Mouse (Mus musculus) limb, embryonic 12.5 days (tissue): Measurements from ENCODE around the gene Gng3. TPM values are rescaled to one million over a fixed set of nuclear protein-coding genes. Genes with fewer than 3 reads are reported as not detected.
A peak's percentile ranks its signal among the peaks of the same experiment; 100 is the strongest.

Source experiments
- ATAC-seq: fragments of 200-750 bp; cut with Nextera tagmentation; 2 replicates; pipeline ENCODE4 v1.8.0; 2017; ENCODE audit warnings: low read depth, moderate TSS enrichment; ENCODE audit not compliant: insufficient number of reproducible peaks, insufficient read depth, low FRiP score, low TSS enrichment
- H3K27ac ChIP-seq: fragments of 300-500 bp; sonication (generic); 2 replicates; pipeline ENCODE4 v1.5.1; 2016; ENCODE audit warnings: mild to moderate bottlenecking, moderate library complexity
- H3K27me3 ChIP-seq: fragments of 300-500 bp; sonication (generic); 2 replicates; pipeline ENCODE4 v1.6.1; 2016; ENCODE audit warnings: mild to moderate bottlenecking, moderate library complexity
- H3K36me3 ChIP-seq: fragments of 300-500 bp; sonication (generic); 2 replicates; pipeline ENCODE4 v1.6.1; 2016; ENCODE audit warnings: mild to moderate bottlenecking, moderate library complexity
- H3K4me1 ChIP-seq: fragments of 300-500 bp; sonication (generic); replicated peaks from 2 replicates; pipeline ENCODE4 v1.6.1; 2016
- H3K4me2 ChIP-seq: fragments of 300-500 bp; sonication (generic); 2 replicates; pipeline ENCODE4 v1.6.1; 2016; ENCODE audit warnings: mild to moderate bottlenecking, moderate library complexity
- H3K4me3 ChIP-seq: fragments of 300-500 bp; sonication (generic); replicated peaks from 2 replicates; pipeline ENCODE4 v1.5.1; 2016; ENCODE audit warnings: mild to moderate bottlenecking
- H3K9ac ChIP-seq: fragments of 300-500 bp; sonication (generic); replicated peaks from 2 replicates; pipeline ENCODE4 v1.6.1; 2016; ENCODE audit warnings: mild to moderate bottlenecking, moderate library complexity
- H3K9me3 ChIP-seq: fragments of 300-500 bp; sonication (generic); 2 replicates; pipeline ENCODE4 v1.6.1; 2016; ENCODE audit warnings: mild to moderate bottlenecking, moderate library complexity
- WGBS: fragments of 180-500 bp; shearing (Covaris S2); methylation state at CpG from one replicate; pipeline ENCODE4 v1.1.7; 2016; 5-methylcytosine and 5-hydroxymethylcytosine counted together
- polyA plus RNA-seq: library from polyadenylated mRNA; unstranded; fragments of >200 nt; fragmentation: Nextera tagmentation; extraction: Ambion mirVana; gene quantifications from 2 replicates; pipeline ENCODE4 v1.2.1, GENCODE M21; 2016

Gng3 gene
- 10.7 and 12.0 TPM in 2 replicates for polyA plus RNA-seq

- Histone ChIP-seq H3K36me3 (peaks cover 38% of the 10 kb centered on the region), H3K4me2 (peak within 1 kb of the TSS; percentile 73), H3K27ac (peak within 1 kb of the TSS; percentile 98), H3K9ac (peak within 1 kb of the TSS; percentile 76), H3K4me3 (peak within 1 kb of the TSS; percentile 52), H3K27me3 (no peaks in the 10 kb centered on the region), H3K4me1 (peaks cover 32% of the 10 kb centered on the region), H3K9me3 (no peaks in the 10 kb centered on the region)
- peak; percentile 41; the same call in 1 of the 2 replicates for ATAC-seq
- WGBS, result 42% methylated on average over 11 of the region's 11 CpGs
These were observed at the start of gene Gng3 for GRCm38 (mm10) chr19:8839103-8839907. TSS of gene Gng3 (minus strand) at chr19:8839194.

- no peak for ATAC-seq
- Histone ChIP-seq H3K27me3 (no peaks in the 10 kb centered on the region), H3K27ac (peak overlapping the region; percentile 93), H3K9ac (peak overlapping the region; percentile 89), H3K4me2 (peak overlapping the region; percentile 77), H3K4me1 (peaks cover 8% of the 10 kb centered on the region), H3K9me3 (no peaks in the 10 kb centered on the region), H3K4me3 (peak overlapping the region; percentile 71), H3K36me3 (peaks cover 15% of the 10 kb centered on the region)
- WGBS, result 15% methylated on average over 19 of the region's 19 CpGs
These were observed 48.8 kb upstream of the Gng3 start for GRCm38 (mm10) chr19:8887585-8888463.

- Histone ChIP-seq H3K9me3 (no peaks in the 10 kb centered on the region), H3K4me2 (peak overlapping the region; percentile 77), H3K27ac (peak overlapping the region; percentile 93), H3K4me1 (peaks cover 8% of the 10 kb centered on the region), H3K4me3 (peak overlapping the region; percentile 71; the same call in 1 of the 2 replicates), H3K27me3 (no peaks in the 10 kb centered on the region), H3K9ac (no peak overlapping the region), H3K36me3 (peaks cover 15% of the 10 kb centered on the region)
- no peak for ATAC-seq
- WGBS, result 51% methylated on average over 1 of the region's 1 CpGs
These were observed 48.1 kb upstream of the Gng3 start for GRCm38 (mm10) chr19:8886916-8887584.

- H3K4me2 ChIP-seq, result no peak within 1 kb of the TSS
- peaks cover 6% of the 10 kb centered on the region; the same call in 1 of the 2 replicates for H3K36me3 ChIP-seq
- H3K4me3 ChIP-seq, result no peak within 1 kb of the TSS
- no peak within 1 kb of the TSS for H3K27ac ChIP-seq
- H3K4me1 ChIP-seq, result peaks cover 16% of the 10 kb centered on the region
- H3K9ac ChIP-seq, result no peak within 1 kb of the TSS
- ATAC-seq, result no peak
- H3K27me3 ChIP-seq, result no peaks in the 10 kb centered on the region
- H3K9me3 ChIP-seq, result no peaks in the 10 kb centered on the region
- 81% methylated on average over 3 of the region's 3 CpGs for WGBS
These were observed 44.6 kb upstream of the Gng3 start, which contains the start of the genes Lbhd1 and Gm49403 for GRCm38 (mm10) chr19:8883616-8884015. TSS of gene Lbhd1 (plus strand) at chr19:8883732. TSS of gene Gm49403 (plus strand) at chr19:8883930.

GRCm38 (mm10) chr19:8881034-8881392 lies 42.0 kb upstream of the Gng3 start:
- H3K9ac ChIP-seq, result peak overlapping the region; percentile 90
- H3K4me2 ChIP-seq, result peak overlapping the region; percentile 87
- WGBS, result 22% methylated on average over 3 of the region's 3 CpGs
- H3K4me1 ChIP-seq, result peaks cover 8% of the 10 kb centered on the region
- ATAC-seq, result no peak; the same call in 1 of the 2 replicates
- H3K27me3 ChIP-seq, result no peaks in the 10 kb centered on the region
- H3K27ac ChIP-seq, result no peak overlapping the region; the same call in 1 of the 2 replicates
- peak overlapping the region; percentile 83 for H3K4me3 ChIP-seq
- H3K36me3 ChIP-seq, result peaks cover 27% of the 10 kb centered on the region
- no peaks in the 10 kb centered on the region for H3K9me3 ChIP-seq

- ATAC-seq, result peak; percentile 95
- WGBS, result under 1% methylated on average over 42 of the region's 42 CpGs
- no peaks in the 10 kb centered on the region for H3K9me3 ChIP-seq
- peak within 1 kb of the TSS; percentile 90 for H3K9ac ChIP-seq
- H3K4me1 ChIP-seq, result peaks cover 8% of the 10 kb centered on the region
- H3K4me2 ChIP-seq, result peak within 1 kb of the TSS; percentile 87
- H3K27me3 ChIP-seq, result no peaks in the 10 kb centered on the region
- peak within 1 kb of the TSS; percentile 83 for H3K4me3 ChIP-seq
- H3K36me3 ChIP-seq, result peaks cover 32% of the 10 kb centered on the region
- peak within 1 kb of the TSS; percentile 82 for H3K27ac ChIP-seq
These were observed 41.5 kb upstream of the Gng3 start, which contains the start of gene Uqcc3 for GRCm38 (mm10) chr19:8880311-8881033. TSS of gene Uqcc3 (minus strand) at chr19:8880923.

- no peak overlapping the region for H3K4me2 ChIP-seq
- WGBS, result 91% methylated on average over 7 of the region's 7 CpGs
- H3K9me3 ChIP-seq, result no peaks in the 10 kb centered on the region
- ATAC-seq, result no peak
- peaks cover 62% of the 10 kb centered on the region for H3K36me3 ChIP-seq
- no peak overlapping the region for H3K27ac ChIP-seq
- no peaks in the 10 kb centered on the region for H3K27me3 ChIP-seq
- H3K4me3 ChIP-seq, result no peak overlapping the region
- H3K9ac ChIP-seq, result no peak overlapping the region; the same call in 1 of the 2 replicates
- H3K4me1 ChIP-seq, result peaks cover 15% of the 10 kb centered on the region
These were observed 36.0 kb upstream of the Gng3 start for GRCm38 (mm10) chr19:8875031-8875430.

- Histone ChIP-seq H3K27me3 (no peaks in the 10 kb centered on the region), H3K36me3 (peaks cover 49% of the 10 kb centered on the region), H3K4me1 (peaks cover 8% of the 10 kb centered on the region), H3K4me3 (peak overlapping the region; percentile 98), H3K9me3 (no peaks in the 10 kb centered on the region), H3K4me2 (peak overlapping the region; percentile 91), H3K9ac (peak overlapping the region; percentile 90), H3K27ac (peak overlapping the region; percentile 72; the same call in 1 of the 2 replicates)
- 82% methylated on average over 10 of the region's 10 CpGs for WGBS
- ATAC-seq, result no peak
These were observed 33.4 kb upstream of the Gng3 start for GRCm38 (mm10) chr19:8872266-8872840.

- peak within 1 kb of the TSS; percentile 98 for H3K4me3 ChIP-seq
- peak within 1 kb of the TSS; percentile 90 for H3K9ac ChIP-seq
- no peaks in the 10 kb centered on the region for H3K9me3 ChIP-seq
- peak; percentile 93 for ATAC-seq
- H3K4me2 ChIP-seq, result peak within 1 kb of the TSS; percentile 91
- peaks cover 8% of the 10 kb centered on the region for H3K4me1 ChIP-seq
- H3K27me3 ChIP-seq, result no peaks in the 10 kb centered on the region
- H3K27ac ChIP-seq, result peak within 1 kb of the TSS; percentile 72
- under 1% methylated on average over 59 of the region's 59 CpGs for WGBS
- H3K36me3 ChIP-seq, result peaks cover 41% of the 10 kb centered on the region
These were observed 32.5 kb upstream of the Gng3 start, which contains the start of gene Ubxn1 for GRCm38 (mm10) chr19:8871267-8872186. TSS of gene Ubxn1 (plus strand) at chr19:8871496.
